Mouse (Mus musculus) MEL (cell line): ENCODE data around the gene Lrrc49. TPM values are rescaled to one million over a fixed set of nuclear protein-coding genes. Genes with fewer than 3 reads are reported as not detected.

ENCODE experiments used
- DNase-seq: peaks from one replicate; pipeline ENCODE4 v3.0.0; 2011; ENCODE audit warnings: low read depth, low spot score
- H3K27ac ChIP-seq: 2 replicates; pipeline ENCODE4 v1.5.1; 2012; ENCODE audit warnings: low read depth, mild to moderate bottlenecking, control low read depth, low read length, moderate library complexity; ENCODE audit not compliant: control insufficient read depth
- H3K27me3 ChIP-seq, 2 experiments: fragments of 150-350 bp in 1 of 2; sonication (generic) in 1 of 2; 2 replicates each; pipeline ENCODE4 v1.6.1; 2012; ENCODE audit warnings: low read length in 2 of 2, mild to moderate bottlenecking in 2 of 2, improper control_type of control experiment in 1 of 2, moderate library complexity in 1 of 2; ENCODE audit not compliant: insufficient read depth in 2 of 2, control insufficient read depth in 1 of 2
- H3K36me3 ChIP-seq, 2 experiments: 2 replicates each; pipeline ENCODE4 v1.6.1; 2012 to 2014; ENCODE audit warnings: low read length in 2 of 2, improper control_type of control experiment in 1 of 2, inconsistent platforms in 1 of 2, mild to moderate bottlenecking in 1 of 2; ENCODE audit not compliant: insufficient read depth in 2 of 2, control insufficient read depth in 1 of 2
- H3K4me1 ChIP-seq, 2 experiments: fragments of 150-350 bp in 1 of 2; sonication (generic) in 1 of 2; 2 replicates each; pipeline ENCODE4 v1.6.1; 2012; ENCODE audit warnings: low read length in 2 of 2, improper control_type of control experiment in 1 of 2, mild to moderate bottlenecking in 1 of 2; ENCODE audit not compliant: insufficient read depth in 2 of 2, control insufficient read depth in 1 of 2
- H3K4me3 ChIP-seq, 2 experiments: fragments of 150-350 bp in 1 of 2; sonication (generic) in 1 of 2; 2 replicates each; pipeline ENCODE4 v1.5.1; 2012; ENCODE audit warnings: low read depth in 2 of 2, low read length in 2 of 2, mild to moderate bottlenecking in 2 of 2, moderate library complexity in 2 of 2, control low read depth in 1 of 2, improper control_type of control experiment in 1 of 2; ENCODE audit not compliant: control insufficient read depth in 1 of 2, insufficient read depth in 1 of 2
- H3K79me2 ChIP-seq: 2 replicates; pipeline ENCODE4 v1.6.1; 2012; ENCODE audit warnings: mild to moderate bottlenecking, low read length, moderate library complexity; ENCODE audit not compliant: control insufficient read depth, poor library complexity, insufficient read depth
- H3K9ac ChIP-seq: 2 replicates; pipeline ENCODE4 v1.6.1; 2012; ENCODE audit warnings: low read depth, mild to moderate bottlenecking, control low read depth, low read length, moderate library complexity; ENCODE audit not compliant: control insufficient read depth, poor library complexity, severe bottlenecking
- H3K9me3 ChIP-seq: fragments of 150-350 bp; sonication (generic); replicated peaks from 2 replicates; pipeline ENCODE4 v1.6.1; 2012; ENCODE audit warnings: mild to moderate bottlenecking, low read length, improper control_type of control experiment, moderate library complexity; ENCODE audit not compliant: insufficient read depth
- CTCF ChIP-seq, 3 experiments: IDR thresholded peaks in 2 of 3; conservative IDR thresholded peaks in 1 of 3; 2 replicates each; pipeline ENCODE4 v1.5.1; 2011 to 2012; ENCODE audit warnings: low read length in 3 of 3, low read depth in 2 of 3, mild to moderate bottlenecking in 2 of 3, improper control_type of control experiment in 1 of 3, inconsistent platforms in 1 of 3, mixed read lengths in 1 of 3, moderate library complexity in 1 of 3; ENCODE audit not compliant: control insufficient read depth in 1 of 3, insufficient read depth in 1 of 3, poor library complexity in 1 of 3, severe bottlenecking in 1 of 3
- ELF1 ChIP-seq: IDR thresholded peaks from 2 replicates; pipeline ENCODE4 v1.6.1; 2014; ENCODE audit warnings: low read depth, mild to moderate bottlenecking, inconsistent platforms, low read length, improper control_type of control experiment, moderate library complexity
- EP300 ChIP-seq, 2 experiments: IDR thresholded peaks; 2 replicates each; pipeline ENCODE4 v1.6.1; 2011; ENCODE audit warnings: improper control_type of control experiment in 2 of 2, low read length in 2 of 2, low read depth in 1 of 2, mild to moderate bottlenecking in 1 of 2
- GABPA ChIP-seq: IDR thresholded peaks from 2 replicates; pipeline ENCODE4 v1.6.1; 2012; ENCODE audit warnings: low read depth, mild to moderate bottlenecking, inconsistent platforms, low read length, improper control_type of control experiment, moderate library complexity
- KAT2A ChIP-seq: conservative IDR thresholded peaks from 2 replicates; pipeline ENCODE4 v1.6.1; 2012; ENCODE audit warnings: low read depth, low read length, improper control_type of control experiment, inconsistent platforms
- MAZ ChIP-seq: IDR thresholded peaks from 2 replicates; pipeline ENCODE4 v1.6.1; 2012; ENCODE audit warnings: low read depth, mild to moderate bottlenecking, inconsistent platforms, low read length, improper control_type of control experiment
- MEF2A ChIP-seq: IDR thresholded peaks from 2 replicates; pipeline ENCODE4 v1.6.1; 2014; ENCODE audit warnings: low read depth, mild to moderate bottlenecking, inconsistent platforms, low read length, improper control_type of control experiment; ENCODE audit not compliant: poor library complexity, insufficient replicate concordance, severe bottlenecking; ENCODE audit errors: extremely low read depth
- MXI1 ChIP-seq: IDR thresholded peaks from 2 replicates; pipeline ENCODE4 v1.6.1; 2011; ENCODE audit warnings: mild to moderate bottlenecking, low read depth, low read length, improper control_type of control experiment
- MYC ChIP-seq: IDR thresholded peaks from 2 replicates; pipeline ENCODE4 v1.6.1; 2011; ENCODE audit warnings: low read depth, mild to moderate bottlenecking, low read length, improper control_type of control experiment, moderate library complexity
- POLR2A ChIP-seq, 2 experiments: IDR thresholded peaks; 2 replicates each; pipeline ENCODE4 v1.6.1; 2011 to 2012; ENCODE audit warnings: low read length in 2 of 2, mild to moderate bottlenecking in 2 of 2, control low read depth in 1 of 2, improper control_type of control experiment in 1 of 2, low read depth in 1 of 2, moderate library complexity in 1 of 2; ENCODE audit not compliant: control insufficient read depth in 1 of 2, insufficient read depth in 1 of 2, poor library complexity in 1 of 2
- POLR2AphosphoS2 ChIP-seq: IDR thresholded peaks from 2 replicates; pipeline ENCODE4 v1.6.1; 2011; ENCODE audit warnings: low read length, improper control_type of control experiment
- POLR2AphosphoS5 ChIP-seq: IDR thresholded peaks from 2 replicates; pipeline ENCODE4 v1.6.1; 2012; ENCODE audit warnings: low read depth, borderline replicate concordance, mild to moderate bottlenecking, inconsistent platforms, low read length, moderate library complexity, mixed read lengths
- RAD21 ChIP-seq: IDR thresholded peaks from 2 replicates; pipeline ENCODE4 v1.6.1; 2011; ENCODE audit warnings: mild to moderate bottlenecking, low read depth, low read length, improper control_type of control experiment
- SMC3 ChIP-seq: IDR thresholded peaks from 2 replicates; pipeline ENCODE4 v1.6.1; 2011; ENCODE audit warnings: low read depth, low read length, improper control_type of control experiment
- TAL1 ChIP-seq: IDR thresholded peaks from 2 replicates; pipeline ENCODE4 v1.6.1; 2012; ENCODE audit warnings: mild to moderate bottlenecking, inconsistent platforms, low read length, moderate library complexity, mixed read lengths
- ZC3H11A ChIP-seq: IDR thresholded peaks from 2 replicates; pipeline ENCODE4 v1.6.1; 2012; ENCODE audit warnings: low read depth, mild to moderate bottlenecking, inconsistent platforms, low read length, improper control_type of control experiment
- ZKSCAN1 ChIP-seq: IDR thresholded peaks from 2 replicates; pipeline ENCODE4 v1.6.1; 2012; ENCODE audit warnings: low read depth, mild to moderate bottlenecking, inconsistent platforms, low read length, improper control_type of control experiment, moderate library complexity
- polyA plus RNA-seq, 2 experiments: library from polyadenylated mRNA; stranded (reverse) in 1 of 2; unstranded in 1 of 2; fragments of >175 nt in 1 of 2; fragments of >200 nt in 1 of 2; gene quantifications; 2 replicates each; pipeline versions ENCODE4 v1.2.1 to v1.2.4; 2012; ENCODE audit warnings: low replicate concordance in 2 of 2, low read depth in 1 of 2; ENCODE audit not compliant: insufficient read length in 2 of 2, insufficient read depth in 1 of 2, missing spikeins in 1 of 2
- total RNA-seq: library from RNA; depleted of rRNA; stranded (reverse); fragments of 300-350 nt; gene quantifications from 2 replicates; pipeline ENCODE4 v1.2.3, GENCODE M21; 2012

Gene Lrrc49
- total and polyA plus RNA-seq, 3 experiments, result 2.7 to 5.5 TPM; not detected in 1

DNA sequence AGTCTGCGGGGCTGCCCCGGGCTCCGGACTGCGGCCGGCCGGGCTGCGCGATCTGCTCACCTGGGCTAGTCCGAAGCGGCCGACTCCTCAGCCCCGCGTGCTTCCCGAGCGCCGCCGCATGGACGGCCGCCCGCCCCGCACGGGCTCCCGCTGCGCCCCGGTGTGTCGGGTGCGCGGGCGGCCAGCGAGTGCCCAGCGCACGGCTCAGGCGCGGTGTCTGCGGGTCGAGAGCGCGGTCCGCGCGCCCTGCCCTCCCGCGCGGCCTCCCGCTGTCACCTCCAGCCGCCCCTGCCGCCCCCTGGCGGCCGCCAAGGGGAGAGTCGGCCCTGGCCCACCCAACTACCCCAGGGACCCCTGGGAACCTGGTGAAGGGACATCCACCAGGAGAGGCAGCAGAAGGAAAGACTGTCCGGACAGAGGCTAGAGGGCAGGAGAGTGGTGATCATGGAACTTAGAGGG is 166.1 kb downstream of the Lrrc49 start, which contains the start of gene Thsd4:
Thsd4 (minus strand) TSS at position 241 of the 459 bp plus-strand sequence.
- H3K27me3 ChIP-seq, result no peaks in the 10 kb centered on the region
- H3K9ac ChIP-seq, result no peak within 1 kb of the TSS

DNA sequence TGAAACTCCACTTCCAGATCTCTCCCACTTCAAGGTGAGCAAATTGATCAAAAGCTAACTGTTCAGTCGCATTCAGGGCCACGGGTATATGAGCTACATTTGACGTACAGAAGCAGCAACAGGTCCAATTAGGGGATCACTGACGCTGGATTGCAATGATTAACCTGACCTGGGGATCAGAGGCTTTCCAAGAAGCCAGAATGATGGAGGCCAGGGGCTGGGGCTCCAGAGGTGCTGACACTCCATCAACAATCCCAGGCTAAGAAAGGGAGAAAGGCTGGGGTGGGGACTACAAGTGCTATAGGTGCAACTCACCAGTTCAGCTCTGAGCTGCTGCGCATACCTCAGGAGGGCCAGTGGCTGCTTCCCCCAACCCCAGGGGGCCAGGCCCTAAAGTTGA is 166.8 kb downstream of the Lrrc49 start:
- Histone ChIP-seq H3K36me3 (no peaks in the 10 kb centered on the region), H3K9me3 (no peaks in the 10 kb centered on the region), H3K9ac (no peak overlapping the region), H3K79me2 (no peaks in the 10 kb centered on the region), H3K4me1 (no peaks in the 10 kb centered on the region)
- DNase-seq, result no peak
- TF ChIP-seq MEF2A (no peak), POLR2A (IDR thresholded peaks at IDR 0.05; ENCODE audit: control insufficient read depth in 1 of 2, insufficient read depth in 1 of 2, low read depth in 1 of 2, low read length in 2 of 2, poor library complexity in 1 of 2) (no peak), ELF1 (no peak), POLR2AphosphoS5 (no peak), GABPA (no peak), ZC3H11A (no peak)
- TF ChIP-seq, all 39 proteins: peak for 0
- no peak overlapping the region for H3K4me3 ChIP-seq
- no peaks in the 10 kb centered on the region for H3K27me3 ChIP-seq
- no peak overlapping the region for H3K27ac ChIP-seq

More for the DNA sequence above, 166.1 kb downstream of the Lrrc49 start, which contains the start of gene Thsd4:
- H3K27ac ChIP-seq, result no peak within 1 kb of the TSS
- no peak for TF ChIP-seq MYC
- TF ChIP-seq TAL1, result no peak
- TF ChIP-seq KAT2A, result no peak
- 0 out of 6 replicates have a peak, but pooled peaks of 1 of the 3 experiments have one; percentile 5 for TF ChIP-seq CTCF (IDR thresholded peaks at IDR 0.05 in 2 of 3, conservative IDR thresholded peaks at IDR 0.05 in 1 of 3; ENCODE audit: control insufficient read depth in 1 of 3, insufficient read depth in 1 of 3, low read depth in 2 of 3, low read length in 3 of 3, poor library complexity in 1 of 3, severe bottlenecking in 1 of 3)
- no peaks in the 10 kb centered on the region for H3K9me3 ChIP-seq
- DNase-seq, result no peak
- H3K36me3 ChIP-seq, result no peaks in the 10 kb centered on the region
- no peaks in the 10 kb centered on the region for H3K79me2 ChIP-seq
- no peaks in the 10 kb centered on the region for H3K4me1 ChIP-seq
- no peak within 1 kb of the TSS for H3K4me3 ChIP-seq

- Histone ChIP-seq H3K9ac (no peak overlapping the region), H3K36me3 (no peaks in the 10 kb centered on the region), H3K9me3 (no peaks in the 10 kb centered on the region), H3K4me3 (no peak overlapping the region), H3K79me2 (no peaks in the 10 kb centered on the region), H3K4me1 (no peaks in the 10 kb centered on the region), H3K27ac (no peak overlapping the region), H3K27me3 (no peaks in the 10 kb centered on the region)
- TF ChIP-seq KAT2A (no peak), MEF2A (no peak), SMC3 (no peak), MAZ (no peak), POLR2AphosphoS2 (no peak), EP300 (IDR thresholded peaks at IDR 0.05; ENCODE audit: low read depth in 1 of 2, low read length in 2 of 2) (no peak), ZKSCAN1 (no peak), GABPA (no peak), RAD21 (no peak), MXI1 (no peak)
- DNase-seq, result no peak
These were observed 168.4 kb downstream of the Lrrc49 start for GRCm38 (mm10) chr9:60519601-60520000.
